Mouse (Mus musculus): ENCODE measurements around the gene Armcx4.
A peak's percentile ranks its signal among the peaks of the same experiment; 100 is the strongest.

The Armcx4 gene

DNA sequence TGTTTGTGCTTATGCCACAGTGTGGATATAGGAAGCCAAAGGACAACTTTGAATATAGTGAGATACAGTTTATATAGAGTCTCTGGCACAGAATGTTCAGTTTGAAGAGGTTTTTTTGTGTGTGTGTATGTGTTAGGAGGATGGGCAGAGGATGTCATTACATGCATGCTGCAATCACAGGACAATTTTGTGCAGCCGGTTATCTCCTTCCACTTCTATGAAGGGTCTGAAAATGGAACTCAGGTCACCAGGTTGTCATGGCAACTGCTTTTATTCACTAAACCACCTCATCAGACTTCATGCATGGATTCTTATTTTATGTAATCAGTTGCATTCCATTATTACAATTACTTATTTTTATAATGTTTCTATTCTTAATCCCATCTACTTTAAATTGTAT, 10.4 kb upstream of the Armcx4 start:
- peaks cover 14% of the 10 kb centered on the region for H3K4me1 ChIP-seq (replicated peaks; ENCODE audit: low read depth, low read length)
- H3K27me3 ChIP-seq (ENCODE audit: insufficient read depth, low read length), result no peaks in the 10 kb centered on the region
- H3K4me3 ChIP-seq (replicated peaks; ENCODE audit: low read length), result no peak overlapping the region
- no peak for TF ChIP-seq NANOG (IDR thresholded peaks at IDR 0.05; ENCODE audit: borderline replicate concordance, low read length)
- no peak for TF ChIP-seq POU5F1 (IDR thresholded peaks at IDR 0.05; ENCODE audit: borderline replicate concordance, low read length)
- no peak for TF ChIP-seq CTCF (conservative IDR thresholded peaks at IDR 0.05; ENCODE audit: low read length)
- peaks cover 33% of the 10 kb centered on the region for H3K9me3 ChIP-seq (ENCODE audit: low read length)
- H3K36me3 ChIP-seq (ENCODE audit: insufficient read depth, low read length), result 0 out of 2 replicates have a peak, but pooled peaks cover 4% of the 10 kb centered on the region

- peaks cover 23% of the 10 kb centered on the region for H3K36me3 ChIP-seq (ENCODE audit: insufficient read depth, low read length)
- no peak overlapping the region for H3K4me3 ChIP-seq (replicated peaks; ENCODE audit: low read length)
- H3K27me3 ChIP-seq (ENCODE audit: insufficient read depth, low read length), result no peaks in the 10 kb centered on the region
- peaks cover 19% of the 10 kb centered on the region for H3K4me1 ChIP-seq (replicated peaks; ENCODE audit: low read depth, low read length)
- no peaks in the 10 kb centered on the region for H3K9me3 ChIP-seq (ENCODE audit: low read length)
- TF ChIP-seq NANOG (IDR thresholded peaks at IDR 0.05; ENCODE audit: borderline replicate concordance, low read length) (no peak), POU5F1 (IDR thresholded peaks at IDR 0.05; ENCODE audit: borderline replicate concordance, low read length) (no peak), CTCF (conservative IDR thresholded peaks at IDR 0.05; ENCODE audit: low read length) (no peak)
These were observed 1.4 kb upstream of the Armcx4 start for GRCm38 (mm10) chrX:134684936-134685335.

DNA sequence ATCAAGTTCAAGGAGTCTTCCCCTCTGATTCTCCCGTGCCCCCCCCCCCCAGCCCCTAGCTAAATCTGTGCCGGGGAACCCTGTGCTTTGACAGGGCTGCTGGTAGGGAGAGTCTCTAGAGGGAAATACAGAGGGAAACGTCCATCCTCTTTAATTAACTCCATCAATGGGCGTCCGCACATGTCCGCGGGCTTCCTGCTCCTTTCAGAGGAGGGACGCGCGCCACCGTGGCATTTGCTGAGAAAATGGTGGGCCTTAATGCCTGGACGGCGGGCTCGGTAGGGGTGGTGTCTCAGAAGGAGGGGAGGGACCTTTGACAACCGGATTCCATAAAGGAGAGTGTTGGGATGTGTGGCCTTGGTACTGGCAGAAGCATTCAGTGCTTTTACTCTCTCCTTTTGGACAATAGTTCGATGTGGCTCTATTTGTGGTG, 436 bp downstream of the Armcx4 start:
- no peaks in the 10 kb centered on the region for H3K9me3 ChIP-seq (ENCODE audit: low read length)
- H3K36me3 ChIP-seq (ENCODE audit: insufficient read depth, low read length), result peaks cover 41% of the 10 kb centered on the region
- H3K4me1 ChIP-seq (replicated peaks; ENCODE audit: low read depth, low read length), result peaks cover 32% of the 10 kb centered on the region
- H3K27me3 ChIP-seq (ENCODE audit: insufficient read depth, low read length), result no peaks in the 10 kb centered on the region
- TF ChIP-seq CTCF (conservative IDR thresholded peaks at IDR 0.05; ENCODE audit: low read length) (no peak), NANOG (IDR thresholded peaks at IDR 0.05; ENCODE audit: borderline replicate concordance, low read length) (no peak), POU5F1 (IDR thresholded peaks at IDR 0.05; ENCODE audit: borderline replicate concordance, low read length) (no peak)
- peak overlapping the region; percentile 78 for H3K4me3 ChIP-seq (replicated peaks; ENCODE audit: low read length)

DNA sequence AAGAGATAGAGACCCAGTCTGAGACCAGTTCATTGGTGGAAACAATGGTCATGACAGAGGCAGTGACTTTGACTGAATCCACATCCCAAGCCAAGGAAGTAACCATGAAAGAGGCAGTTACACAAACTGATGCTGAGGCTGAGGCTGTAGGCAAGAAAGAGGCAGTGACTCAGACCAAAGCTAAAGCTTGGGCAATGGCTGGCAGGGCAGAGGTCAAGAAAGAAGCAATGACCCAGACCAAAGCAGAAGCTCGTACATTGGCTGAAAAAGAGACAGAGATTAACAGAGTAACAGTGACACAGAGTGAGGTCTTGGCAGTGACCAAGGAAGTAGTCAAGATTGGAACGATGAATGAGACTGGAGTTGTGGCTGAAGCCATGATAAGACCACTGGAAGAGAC, 3.4 kb downstream of the Armcx4 start:
- no peaks in the 10 kb centered on the region for H3K9me3 ChIP-seq (ENCODE audit: low read length)
- H3K36me3 ChIP-seq (ENCODE audit: insufficient read depth, low read length), result peaks cover 57% of the 10 kb centered on the region
- H3K27me3 ChIP-seq (ENCODE audit: insufficient read depth, low read length), result no peaks in the 10 kb centered on the region
- TF ChIP-seq NANOG (IDR thresholded peaks at IDR 0.05; ENCODE audit: borderline replicate concordance, low read length) (no peak), POU5F1 (IDR thresholded peaks at IDR 0.05; ENCODE audit: borderline replicate concordance, low read length) (no peak), CTCF (conservative IDR thresholded peaks at IDR 0.05; ENCODE audit: low read length) (no peak)
- no peak overlapping the region for H3K4me3 ChIP-seq (replicated peaks; ENCODE audit: low read length)
- H3K4me1 ChIP-seq (replicated peaks; ENCODE audit: low read depth, low read length), result peaks cover 37% of the 10 kb centered on the region

- H3K4me3 ChIP-seq (replicated peaks; ENCODE audit: low read length), result no peak overlapping the region
- TF ChIP-seq NANOG (IDR thresholded peaks at IDR 0.05; ENCODE audit: borderline replicate concordance, low read length) (no peak), CTCF (conservative IDR thresholded peaks at IDR 0.05; ENCODE audit: low read length) (no peak), POU5F1 (IDR thresholded peaks at IDR 0.05; ENCODE audit: borderline replicate concordance, low read length) (no peak)
- H3K9me3 ChIP-seq (ENCODE audit: low read length), result no peaks in the 10 kb centered on the region
- H3K4me1 ChIP-seq (replicated peaks; ENCODE audit: low read depth, low read length), result peaks cover 24% of the 10 kb centered on the region
- no peaks in the 10 kb centered on the region for H3K27me3 ChIP-seq (ENCODE audit: insufficient read depth, low read length)
- peaks cover 57% of the 10 kb centered on the region for H3K36me3 ChIP-seq (ENCODE audit: insufficient read depth, low read length)
These were observed 4.7 kb downstream of the Armcx4 start for GRCm38 (mm10) chrX:134690871-134691539.

DNA sequence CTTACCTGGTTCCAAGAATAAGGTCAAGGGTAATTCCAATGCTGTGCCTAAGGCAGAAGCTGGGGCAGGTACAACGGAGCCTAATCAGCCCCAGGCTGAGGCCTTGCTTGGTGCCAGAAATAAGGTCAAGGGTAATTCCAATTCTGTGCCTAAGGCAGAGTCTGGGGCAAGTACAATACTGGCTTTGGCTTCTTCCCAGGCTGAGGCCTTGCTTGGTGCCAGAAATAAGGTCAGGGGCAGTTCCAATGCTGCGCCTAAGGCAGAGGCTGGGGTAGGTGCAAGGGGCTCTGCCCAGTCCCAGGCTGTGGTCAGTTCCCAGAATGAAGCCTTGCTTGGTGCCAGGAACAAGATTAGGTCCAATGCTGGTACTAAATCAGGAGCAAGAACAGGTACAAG, 5.2 kb downstream of the Armcx4 start:
- H3K4me1 ChIP-seq (replicated peaks; ENCODE audit: low read depth, low read length), result peaks cover 24% of the 10 kb centered on the region
- peaks cover 57% of the 10 kb centered on the region for H3K36me3 ChIP-seq (ENCODE audit: insufficient read depth, low read length)
- H3K9me3 ChIP-seq (ENCODE audit: low read length), result no peaks in the 10 kb centered on the region
- TF ChIP-seq POU5F1 (IDR thresholded peaks at IDR 0.05; ENCODE audit: borderline replicate concordance, low read length), result no peak
- no peak for TF ChIP-seq NANOG (IDR thresholded peaks at IDR 0.05; ENCODE audit: borderline replicate concordance, low read length)
- no peak for TF ChIP-seq CTCF (conservative IDR thresholded peaks at IDR 0.05; ENCODE audit: low read length)
- no peak overlapping the region for H3K4me3 ChIP-seq (replicated peaks; ENCODE audit: low read length)
- H3K27me3 ChIP-seq (ENCODE audit: insufficient read depth, low read length), result no peaks in the 10 kb centered on the region

- Histone ChIP-seq H3K27me3 (ENCODE audit: insufficient read depth, low read length) (no peaks in the 10 kb centered on the region), H3K4me1 (replicated peaks; ENCODE audit: low read depth, low read length) (peaks cover 12% of the 10 kb centered on the region), H3K36me3 (ENCODE audit: insufficient read depth, low read length) (peaks cover 28% of the 10 kb centered on the region), H3K4me3 (replicated peaks; ENCODE audit: low read length) (no peak overlapping the region), H3K9me3 (ENCODE audit: low read length) (0 out of 2 replicates have a peak, but pooled peaks cover 5% of the 10 kb centered on the region)
- TF ChIP-seq POU5F1 (IDR thresholded peaks at IDR 0.05; ENCODE audit: borderline replicate concordance, low read length) (no peak), NANOG (IDR thresholded peaks at IDR 0.05; ENCODE audit: borderline replicate concordance, low read length) (no peak), CTCF (conservative IDR thresholded peaks at IDR 0.05; ENCODE audit: low read length) (no peak)
These were observed 30.5 kb downstream of the Armcx4 start for GRCm38 (mm10) chrX:134716863-134717262.

DNA sequence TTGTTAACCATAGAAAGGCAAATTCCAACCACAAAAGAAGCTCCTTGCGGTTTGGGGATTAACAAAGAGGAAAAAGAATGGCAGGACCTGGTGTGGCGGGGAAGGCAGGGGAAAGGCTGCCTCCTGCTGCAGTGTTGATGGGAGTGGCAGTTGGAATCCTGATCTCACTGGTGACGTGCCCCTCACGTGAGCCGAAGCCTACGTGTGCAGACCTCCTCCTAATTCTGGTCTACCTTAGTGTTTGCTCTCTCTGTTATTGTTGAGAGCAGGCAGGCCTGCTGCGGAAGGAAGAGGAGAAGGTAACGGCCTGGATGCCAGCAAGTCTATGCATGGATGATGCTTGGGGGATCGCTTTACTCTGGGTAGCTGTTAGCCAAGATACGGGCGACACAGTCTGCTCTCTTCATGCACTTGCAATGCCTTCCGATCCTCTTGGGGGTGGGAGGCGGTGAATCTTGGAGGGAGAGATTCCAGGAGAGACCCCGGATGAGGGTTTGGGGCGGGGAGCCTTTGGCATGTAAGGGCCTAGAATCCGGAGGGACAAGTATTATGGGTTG, 31.5 kb downstream of the Armcx4 start, which contains the start of gene Armcx1:
Armcx1 (plus strand) TSS at position 212 of the 557 bp plus-strand sequence.
- Histone ChIP-seq H3K36me3 (ENCODE audit: insufficient read depth, low read length) (peaks cover 31% of the 10 kb centered on the region), H3K9me3 (ENCODE audit: low read length) (0 out of 2 replicates have a peak, but pooled peaks cover 5% of the 10 kb centered on the region), H3K27me3 (ENCODE audit: insufficient read depth, low read length) (no peaks in the 10 kb centered on the region), H3K4me3 (replicated peaks; ENCODE audit: low read length) (peak within 1 kb of the TSS; percentile 83), H3K4me1 (replicated peaks; ENCODE audit: low read depth, low read length) (peaks cover 12% of the 10 kb centered on the region)
- TF ChIP-seq CTCF (conservative IDR thresholded peaks at IDR 0.05; ENCODE audit: low read length) (no peak), NANOG (IDR thresholded peaks at IDR 0.05; ENCODE audit: borderline replicate concordance, low read length) (no peak), POU5F1 (IDR thresholded peaks at IDR 0.05; ENCODE audit: borderline replicate concordance, low read length) (no peak)

Data from E14TG2a.4 (cell line).